In genomic region chr9:21594838-21595237, GRCm38 (mm10) we compare ENCODE assay signal across 18 mouse cellular contexts. TPM values are rescaled to one million over a fixed set of nuclear protein-coding genes. Genes with fewer than 3 reads are reported as not detected.
DNase-seq lines count a peak whose midpoint lies in the region; ATAC-seq and TF ChIP-seq lines count a peak whose summit lies in the region.
"Had no signal": no experiment of that assay in that cellular context is flagged by ENCODE, and none has a peak within 500 bp of the region (broad histone marks: within the 10 kb centered on the region; RNA-seq: fewer than 3 reads in every experiment).

No protein-coding gene starts in this region.

- no peak for ATAC-seq in hindbrain, embryonic 13.5 days (ENCODE audit: low FRiP score)
- ATAC-seq in hindbrain, embryonic 16.5 days, result no peak
- no peak for ATAC-seq in liver, embryonic 12.5 days
- no peak for ATAC-seq in embryonic facial prominence, embryonic 15.5 days (ENCODE audit: insufficient number of reproducible peaks, low FRiP score, low TSS enrichment, low read depth)
- ATAC-seq in liver, embryonic 14.5 days (ENCODE audit: insufficient read depth), result no peak
- ATAC-seq: forebrain, embryonic 14.5 days had no signal

- no peaks in the 10 kb centered on the region for H3K9me3 ChIP-seq in hindbrain, embryonic 13.5 days
- no peaks in the 10 kb centered on the region for H3K9me3 ChIP-seq in hindbrain, embryonic 16.5 days (ENCODE audit: control insufficient read depth, low read length)
- H3K9me3 ChIP-seq in liver, embryonic 12.5 days (replicated peaks), result no peaks in the 10 kb centered on the region
- H3K9me3 ChIP-seq in embryonic facial prominence, embryonic 15.5 days (replicated peaks), result no peaks in the 10 kb centered on the region
- H3K9me3 ChIP-seq in liver, embryonic 14.5 days (ENCODE audit: control insufficient read depth, low read length), result no peaks in the 10 kb centered on the region
- H3K9me3 ChIP-seq: embryonic facial prominence, embryonic 13.5 days had no signal

- no peak for DNase-seq in liver
- no peak for DNase-seq in liver, embryonic 14.5 days (ENCODE audit: low read depth in 3 of 3, low spot score in 3 of 3)
- no peak for DNase-seq in thymus, adult 18-20 months
- no peak for DNase-seq in embryo, embryonic 10.5 days (ENCODE audit: low spot score)
- DNase-seq: adrenal gland, postnatal 10 days; B cell, adult 2 months; cerebellum, adult 11-12 months; kidney, adult 8-10 months; kidney, postnatal 25 days; lung, postnatal 36 days; spleen, adult 18-20 months; thymus, postnatal 36 days had no signal

- H3K4me3 ChIP-seq in hindbrain, embryonic 13.5 days, result no peak overlapping the region
- H3K4me3 ChIP-seq in hindbrain, embryonic 16.5 days (ENCODE audit: low read length), result no peak overlapping the region
- 0 out of 2 replicates have a peak overlapping the region, but pooled peaks have one; percentile 83 for H3K4me3 ChIP-seq in liver, embryonic 12.5 days
- no peak overlapping the region for H3K4me3 ChIP-seq in embryonic facial prominence, embryonic 15.5 days (replicated peaks)
- no peak overlapping the region for H3K4me3 ChIP-seq in liver, embryonic 14.5 days (ENCODE audit: insufficient read depth in 1 of 2, low read depth in 2 of 2, low read length in 2 of 2)

- no peak overlapping the region for H3K27ac ChIP-seq in hindbrain, embryonic 13.5 days
- H3K27ac ChIP-seq in hindbrain, embryonic 16.5 days (ENCODE audit: low read depth, low read length), result no peak overlapping the region
- H3K27ac ChIP-seq in liver, embryonic 12.5 days, result no peak overlapping the region
- no peak overlapping the region for H3K27ac ChIP-seq in embryonic facial prominence, embryonic 15.5 days (replicated peaks)
- H3K27ac ChIP-seq in liver, embryonic 14.5 days, result no peak overlapping the region
- H3K27ac ChIP-seq: embryonic facial prominence, embryonic 13.5 days had no signal

- no peak for TF ChIP-seq EP300 in liver, embryonic 14.5 days (IDR thresholded peaks at IDR 0.05; ENCODE audit: low read depth)

- WGBS in hindbrain, embryonic 13.5 days, result 93% methylated on average over 2 of the region's 2 CpGs
- 98% methylated on average over 2 of the region's 2 CpGs for WGBS in hindbrain, embryonic 16.5 days
- 75% methylated on average over 2 of the region's 2 CpGs for WGBS in liver, embryonic 12.5 days (ENCODE audit: insufficient replicate concordance)
- WGBS in embryonic facial prominence, embryonic 15.5 days, result 84% methylated on average over 2 of the region's 2 CpGs
- 70% methylated on average over 2 of the region's 2 CpGs for WGBS in liver, embryonic 14.5 days (ENCODE audit: insufficient replicate concordance)

- H3K4me1 ChIP-seq in hindbrain, embryonic 13.5 days (replicated peaks), result peaks cover 39% of the 10 kb centered on the region
- peaks cover 27% of the 10 kb centered on the region for H3K4me1 ChIP-seq in hindbrain, embryonic 16.5 days (ENCODE audit: control insufficient read depth, insufficient read depth, low read depth, low read length)
- H3K4me1 ChIP-seq in liver, embryonic 12.5 days, result peaks cover 41% of the 10 kb centered on the region
- H3K4me1 ChIP-seq in embryonic facial prominence, embryonic 15.5 days, result peaks cover 34% of the 10 kb centered on the region
- peaks cover 0 to 15% of the 10 kb centered on the region in 2 experiments for H3K4me1 ChIP-seq in liver, embryonic 14.5 days (replicated peaks; ENCODE audit: control insufficient read depth in 2 of 2, insufficient read depth in 2 of 2, low read length in 1 of 2)

- TF ChIP-seq CTCF in liver, embryonic 14.5 days (IDR thresholded peaks at IDR 0.05; ENCODE audit: low read depth), result no peak

- no peak overlapping the region; the same call in 1 of the 2 replicates for H3K9ac ChIP-seq in hindbrain, embryonic 13.5 days
- no peak overlapping the region for H3K9ac ChIP-seq in hindbrain, embryonic 16.5 days (ENCODE audit: low read depth, low read length)
- no peak overlapping the region for H3K9ac ChIP-seq in liver, embryonic 12.5 days
- no peak overlapping the region for H3K9ac ChIP-seq in embryonic facial prominence, embryonic 15.5 days
- H3K9ac ChIP-seq in liver, embryonic 14.5 days (replicated peaks), result no peak overlapping the region

- H3K36me3 ChIP-seq in hindbrain, embryonic 13.5 days, result peaks cover 25% of the 10 kb centered on the region
- H3K36me3 ChIP-seq in hindbrain, embryonic 16.5 days (ENCODE audit: control insufficient read depth, insufficient read depth, low read length), result peaks cover 5% of the 10 kb centered on the region
- peaks cover 35% of the 10 kb centered on the region for H3K36me3 ChIP-seq in liver, embryonic 12.5 days
- peaks cover 25% of the 10 kb centered on the region for H3K36me3 ChIP-seq in embryonic facial prominence, embryonic 15.5 days
- no peaks in the 10 kb centered on the region; the same call in 1 of the 2 replicates for H3K36me3 ChIP-seq in liver, embryonic 14.5 days (replicated peaks; ENCODE audit: control insufficient read depth, insufficient read depth, low read depth)

- peak overlapping the region; percentile 98 for H3K4me2 ChIP-seq in hindbrain, embryonic 13.5 days
- H3K4me2 ChIP-seq in hindbrain, embryonic 16.5 days (ENCODE audit: low read length), result no peak overlapping the region
- H3K4me2 ChIP-seq in liver, embryonic 12.5 days, result peak overlapping the region; percentile 96
- peak overlapping the region; percentile 95; the same call in 1 of the 2 replicates for H3K4me2 ChIP-seq in embryonic facial prominence, embryonic 15.5 days (replicated peaks)
- 0 out of 2 replicates have a peak overlapping the region, but pooled peaks have one; percentile 80 for H3K4me2 ChIP-seq in liver, embryonic 14.5 days (ENCODE audit: low read depth)

- H3K27me3 ChIP-seq in hindbrain, embryonic 13.5 days, result no peaks in the 10 kb centered on the region
- no peaks in the 10 kb centered on the region for H3K27me3 ChIP-seq in hindbrain, embryonic 16.5 days (replicated peaks; ENCODE audit: control insufficient read depth, insufficient read depth, low read length)
- H3K27me3 ChIP-seq in liver, embryonic 12.5 days (replicated peaks), result no peaks in the 10 kb centered on the region
- no peaks in the 10 kb centered on the region for H3K27me3 ChIP-seq in embryonic facial prominence, embryonic 15.5 days
- no peaks in the 10 kb centered on the region for H3K27me3 ChIP-seq in liver, embryonic 14.5 days (ENCODE audit: control insufficient read depth, insufficient read depth, low read length)
- H3K27me3 ChIP-seq: embryonic facial prominence, embryonic 13.5 days had no signal

RNA-seq across cellular contexts. Expression of gene Yipf2, which starts 2.2 kb away (rescaled TPM):
- 25.7 and 27.7 TPM in 2 replicates for polyA plus RNA-seq in hindbrain, embryonic 13.5 days (2015; fragmentation: Nextera tagmentation; extraction: Ambion mirVana)
- polyA plus RNA-seq in hindbrain, embryonic 16.5 days (2015; fragmentation: Nextera tagmentation; extraction: Ambion mirVana), result 25.6 and 26.1 TPM in 2 replicates
- polyA plus RNA-seq in liver, embryonic 12.5 days (2016; fragmentation: Nextera tagmentation; extraction: Ambion mirVana), result 10.0 and 10.5 TPM in 2 replicates
- polyA plus RNA-seq in embryonic facial prominence, embryonic 15.5 days (2015; fragmentation: Nextera tagmentation; extraction: Ambion mirVana), result 28.1 and 29.2 TPM in 2 replicates
- polyA plus RNA-seq in liver, embryonic 14.5 days (2012; rRNA removed), result 6.1 and 6.6 TPM in 2 replicates
- polyA plus RNA-seq in liver, embryonic 14.5 days (2014; fragmentation: Nextera tagmentation; extraction: Ambion mirVana), result 7.7 and 9.0 TPM in 2 replicates

RNA-seq across cellular contexts. Expression of gene Timm29, which starts 2.3 kb away (rescaled TPM):
- 53.5 and 55.0 TPM in 2 replicates for polyA plus RNA-seq in hindbrain, embryonic 13.5 days (2015; fragmentation: Nextera tagmentation; extraction: Ambion mirVana)
- polyA plus RNA-seq in hindbrain, embryonic 16.5 days (2015; fragmentation: Nextera tagmentation; extraction: Ambion mirVana), result 51.8 and 53.4 TPM in 2 replicates
- 31.6 and 32.8 TPM in 2 replicates for polyA plus RNA-seq in liver, embryonic 12.5 days (2016; fragmentation: Nextera tagmentation; extraction: Ambion mirVana)
- polyA plus RNA-seq in embryonic facial prominence, embryonic 15.5 days (2015; fragmentation: Nextera tagmentation; extraction: Ambion mirVana), result 34.6 and 35.4 TPM in 2 replicates
- polyA plus RNA-seq in liver, embryonic 14.5 days (2012; rRNA removed), result 14.6 and 15.3 TPM in 2 replicates
- 17.0 and 21.9 TPM in 2 replicates for polyA plus RNA-seq in liver, embryonic 14.5 days (2014; fragmentation: Nextera tagmentation; extraction: Ambion mirVana)

RNA-seq across cellular contexts. Expression of gene Smarca4, which starts 21.1 kb away (rescaled TPM):
- 156 and 158 TPM in 2 replicates for polyA plus RNA-seq in hindbrain, embryonic 13.5 days (2015; fragmentation: Nextera tagmentation; extraction: Ambion mirVana)
- polyA plus RNA-seq in hindbrain, embryonic 16.5 days (2015; fragmentation: Nextera tagmentation; extraction: Ambion mirVana), result 109 and 130 TPM in 2 replicates
- 47.0 and 47.2 TPM in 2 replicates for polyA plus RNA-seq in liver, embryonic 12.5 days (2016; fragmentation: Nextera tagmentation; extraction: Ambion mirVana)
- 75.5 and 78.5 TPM in 2 replicates for polyA plus RNA-seq in embryonic facial prominence, embryonic 15.5 days (2015; fragmentation: Nextera tagmentation; extraction: Ambion mirVana)
- 17.0 and 20.6 TPM in 2 replicates for polyA plus RNA-seq in liver, embryonic 14.5 days (2012; rRNA removed)
- polyA plus RNA-seq in liver, embryonic 14.5 days (2014; fragmentation: Nextera tagmentation; extraction: Ambion mirVana), result 17.7 and 22.6 TPM in 2 replicates

RNA-seq across cellular contexts. Expression of gene Carm1, which starts 48.1 kb away (rescaled TPM):
- polyA plus RNA-seq in hindbrain, embryonic 13.5 days (2015; fragmentation: Nextera tagmentation; extraction: Ambion mirVana), result 29.4 and 29.9 TPM in 2 replicates
- polyA plus RNA-seq in hindbrain, embryonic 16.5 days (2015; fragmentation: Nextera tagmentation; extraction: Ambion mirVana), result 15.8 and 25.4 TPM in 2 replicates
- polyA plus RNA-seq in liver, embryonic 12.5 days (2016; fragmentation: Nextera tagmentation; extraction: Ambion mirVana), result 39.0 and 41.0 TPM in 2 replicates
- 56.5 and 61.5 TPM in 2 replicates for polyA plus RNA-seq in embryonic facial prominence, embryonic 15.5 days (2015; fragmentation: Nextera tagmentation; extraction: Ambion mirVana)
- polyA plus RNA-seq in liver, embryonic 14.5 days (2012; rRNA removed), result 25.6 and 26.4 TPM in 2 replicates
- polyA plus RNA-seq in liver, embryonic 14.5 days (2014; fragmentation: Nextera tagmentation; extraction: Ambion mirVana), result 13.6 and 17.1 TPM in 2 replicates
